Mouse (Mus musculus): Measurements from ENCODE around the gene Txn2.
"Not testable (repeated sequence)": the region's sequence is repeated elsewhere in the genome, so short reads cannot be mapped to it uniquely, and the experiment has no call there.

Txn2 gene

DNA sequence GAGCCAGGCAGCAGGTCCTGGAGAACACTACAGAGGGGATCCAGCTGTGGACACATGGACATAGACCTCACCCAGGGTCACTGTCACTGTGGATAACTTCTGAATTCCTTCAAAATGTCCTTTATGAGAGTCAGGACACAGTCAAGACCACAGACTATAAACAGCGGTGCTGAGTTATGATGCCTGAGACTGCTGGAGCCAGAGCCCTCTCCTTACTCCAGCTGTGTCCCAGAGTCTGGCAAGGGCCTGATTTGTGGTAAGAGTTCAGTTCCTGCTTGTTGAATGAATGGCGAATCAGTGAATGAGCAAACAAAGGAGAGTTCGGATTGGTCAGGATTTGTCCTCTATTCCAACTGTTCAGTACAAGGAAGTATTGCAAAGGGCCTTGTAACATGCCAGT lies 52.1 kb downstream of the Txn2 start:
- DNase-seq (ENCODE audit: low spot score), result no peak

DNA sequence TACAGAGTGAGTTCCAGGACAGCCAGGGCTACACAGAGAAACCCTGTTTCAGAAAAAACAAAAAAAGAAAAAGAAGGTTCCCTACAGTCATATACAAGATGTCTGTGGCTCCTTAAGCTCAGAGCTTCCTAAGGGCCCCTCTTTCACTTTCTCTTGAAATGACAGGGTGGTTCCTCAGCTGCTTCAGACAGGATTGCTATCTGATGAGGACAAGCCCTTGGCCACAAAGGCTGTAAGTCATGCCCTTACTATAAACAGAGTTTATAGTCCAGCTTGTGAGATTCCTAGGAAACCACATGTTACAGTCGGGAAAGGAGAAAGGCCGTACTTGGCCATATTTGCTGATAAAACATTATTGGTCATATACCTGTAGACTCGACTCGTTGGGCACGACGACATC lies 52.9 kb downstream of the Txn2 start:
- no peak for DNase-seq (ENCODE audit: low spot score)

GRCm38 (mm10) chr15:77874807-77875206 lies 54.0 kb downstream of the Txn2 start:
- DNase-seq (ENCODE audit: low spot score), result no peak

- no peak for DNase-seq (ENCODE audit: low spot score)
Measured at GRCm38 (mm10) chr15:77874310-77874709, 54.5 kb downstream of the Txn2 start.

GRCm38 (mm10) chr15:77873564-77873963 lies 55.2 kb downstream of the Txn2 start:
- DNase-seq (ENCODE audit: low spot score), result no peak

GRCm38 (mm10) chr15:77872996-77873395 lies 55.8 kb downstream of the Txn2 start:
- DNase-seq (ENCODE audit: low spot score), result no peak

GRCm38 (mm10) chr15:77868340-77868739 lies 60.5 kb downstream of the Txn2 start:
- no peak for DNase-seq (ENCODE audit: low spot score)

GRCm38 (mm10) chr15:77867231-77867968 lies 61.4 kb downstream of the Txn2 start:
- not testable (repeated sequence) for DNase-seq (ENCODE audit: low spot score)

- DNase-seq (ENCODE audit: low spot score), result no peak
Measured at GRCm38 (mm10) chr15:77866583-77867220, 62.1 kb downstream of the Txn2 start.

Data from T-cell, adult 2 months (primary cell).